Mouse (Mus musculus) testis, postnatal 14 days (tissue): ENCODE data around the gene Slc9a3r1.

Source experiments
- DNase-seq: peaks from one replicate; pipeline ENCODE4 v3.0.0; 2021; ENCODE audit warnings: low spot score

Slc9a3r1 gene

DNA sequence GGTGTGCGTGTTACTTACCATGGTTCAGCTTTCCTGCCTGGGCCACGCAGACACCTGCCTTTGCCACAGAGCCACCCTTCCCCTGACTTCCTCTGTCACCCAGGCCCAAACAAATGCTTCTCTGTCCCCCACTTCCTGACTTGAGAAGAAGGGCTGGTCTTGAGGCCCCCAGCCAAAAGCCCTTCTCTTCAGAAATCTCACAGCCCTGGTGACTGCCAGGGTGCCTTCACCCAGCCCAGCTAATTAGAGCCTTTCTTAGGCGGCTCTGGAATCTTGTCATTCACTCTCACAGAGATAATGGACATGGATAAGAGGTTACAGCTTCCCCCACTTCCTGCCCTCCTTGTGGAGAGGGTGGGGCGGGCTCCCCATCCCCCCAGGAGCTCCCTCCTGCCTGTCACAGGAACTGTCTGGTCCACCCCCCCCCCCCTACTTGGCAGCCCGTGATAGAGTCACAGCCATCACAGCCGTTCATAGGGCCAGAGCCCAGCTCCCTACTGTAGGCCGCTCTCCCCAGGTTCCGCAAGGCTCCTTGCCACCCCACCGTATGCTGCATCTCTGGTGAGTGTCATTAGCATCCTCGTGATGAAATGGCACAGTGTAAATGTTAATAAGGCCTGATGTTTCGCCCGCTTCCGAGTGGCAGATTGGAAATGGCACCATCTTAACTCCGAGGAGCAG lies 63.8 kb downstream of the Slc9a3r1 start:
- DNase-seq, result no peak

DNA sequence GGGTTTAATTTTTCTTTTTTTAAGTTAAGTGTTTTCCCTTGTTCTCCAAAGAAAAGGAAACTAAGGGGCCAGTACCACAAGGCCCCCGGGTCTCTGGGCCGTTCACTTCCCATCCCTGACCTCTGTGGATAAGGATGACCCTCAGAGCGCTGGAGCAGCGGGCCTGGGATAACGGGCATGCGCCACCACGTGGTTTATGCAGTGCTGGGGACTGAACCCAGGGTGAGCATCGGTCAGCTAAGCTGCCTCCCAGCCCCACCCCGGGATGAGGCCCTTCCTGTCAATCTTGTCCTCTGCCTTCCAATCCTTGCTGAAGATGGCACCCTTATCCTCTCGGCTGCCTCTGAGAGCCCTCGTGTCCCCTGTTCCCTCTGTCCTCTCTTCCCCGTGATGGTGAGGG lies 64.5 kb downstream of the Slc9a3r1 start:
- no peak for DNase-seq

DNA sequence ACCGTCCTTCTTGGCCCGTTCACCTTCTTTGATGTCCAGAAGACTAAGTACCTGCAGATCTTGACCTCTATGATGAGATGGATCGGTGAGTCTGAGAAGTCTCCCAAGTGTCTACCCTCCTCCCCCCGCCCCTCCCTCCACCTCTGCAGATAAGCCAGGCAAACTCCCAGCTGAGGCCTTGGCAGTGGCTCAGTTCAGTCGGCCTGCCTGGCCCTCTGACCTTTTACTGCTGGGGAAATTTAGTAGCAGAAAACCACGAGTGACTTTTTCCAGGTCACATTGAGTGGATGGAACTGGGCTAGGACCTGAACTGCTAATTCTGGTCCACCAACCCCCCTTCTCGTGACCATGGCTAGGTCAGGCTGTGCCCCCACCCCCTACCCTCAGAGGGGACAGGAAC lies 65.3 kb downstream of the Slc9a3r1 start:
- DNase-seq, result no peak

DNA sequence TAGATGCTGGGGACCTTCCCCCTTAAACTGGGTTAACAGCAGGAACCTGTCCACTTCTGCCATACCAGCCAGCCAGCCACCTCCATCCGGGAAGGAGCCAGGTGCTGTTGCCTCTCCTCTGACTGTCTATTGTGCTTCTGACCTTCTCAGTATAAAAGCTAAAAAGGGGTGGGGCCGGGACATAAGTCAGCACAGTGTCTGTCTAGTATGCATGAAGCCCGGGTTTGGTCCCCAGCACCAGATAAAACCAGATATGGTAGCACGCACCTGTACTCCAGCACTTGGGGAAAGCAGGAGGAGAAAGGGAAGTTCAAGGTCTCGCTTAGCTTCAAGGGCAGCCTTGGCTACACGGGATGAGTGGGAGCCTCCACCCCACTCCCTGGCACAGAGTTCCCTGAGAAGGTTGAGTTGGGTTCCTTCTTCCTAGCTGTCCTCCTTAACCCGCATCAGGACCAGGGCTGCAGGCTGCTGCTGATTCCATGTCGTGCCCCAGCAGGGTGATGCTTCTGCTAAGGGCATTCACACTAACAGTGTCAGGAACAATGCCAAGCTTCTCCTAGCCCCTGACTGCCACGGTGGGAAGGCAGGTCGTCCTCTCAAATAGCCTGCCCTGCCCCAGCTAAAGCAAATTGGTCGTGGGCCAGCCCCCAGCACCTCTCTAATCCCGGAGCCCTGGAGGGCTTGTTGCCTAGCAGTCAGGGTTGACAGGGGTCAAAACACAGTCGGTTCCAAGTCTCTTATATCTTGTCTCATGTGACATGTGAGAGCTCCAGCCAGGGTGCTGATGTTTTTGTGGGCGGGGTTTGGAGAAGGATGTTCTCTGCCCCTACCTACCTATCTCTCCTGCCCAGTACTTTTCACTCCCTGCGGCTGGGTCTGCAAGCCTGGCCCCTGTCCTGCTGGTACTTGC lies 66.1 kb downstream of the Slc9a3r1 start:
- no peak for DNase-seq
